Mouse (Mus musculus): Measurements from ENCODE around the gene Rc3h1. TPM values are rescaled to one million over a fixed set of nuclear protein-coding genes. Genes with fewer than 3 reads are reported as not detected.
A peak's percentile ranks its signal among the peaks of the same experiment; 100 is the strongest.

Gene Rc3h1
- total and polyA plus RNA-seq, 2 experiments from 2014 or later, result 4.7 to 32.6 TPM

GRCm38 (mm10) chr1:160910812-160911211 is 4.6 kb downstream of the Rc3h1 start:
- no peak overlapping the region for H3K4me3 ChIP-seq (ENCODE audit: low read depth, low read length)
- ATAC-seq (ENCODE audit: insufficient read depth, low read depth) (no peak), DNase-seq (ENCODE audit: low spot score) (no peak)
- H3K9me3 ChIP-seq (replicated peaks; ENCODE audit: control insufficient read depth, low read length), result no peaks in the 10 kb centered on the region
- 70% methylated on average over 1 of the region's 1 CpGs for WGBS
- H3K9ac ChIP-seq (replicated peaks; ENCODE audit: low read depth, low read length), result no peak overlapping the region
- no peak overlapping the region for H3K4me2 ChIP-seq (ENCODE audit: low read depth, low read length)
- no peak overlapping the region for H3K27ac ChIP-seq (ENCODE audit: low read depth)
- H3K27me3 ChIP-seq (ENCODE audit: control insufficient read depth, insufficient read depth, low read length), result no peaks in the 10 kb centered on the region
- no peaks in the 10 kb centered on the region for H3K36me3 ChIP-seq (replicated peaks; ENCODE audit: control insufficient read depth, insufficient read depth, low read length)
- peaks cover 17% of the 10 kb centered on the region for H3K4me1 ChIP-seq (ENCODE audit: control insufficient read depth, insufficient read depth)
- TF ChIP-seq EP300 (IDR thresholded peaks at IDR 0.05; ENCODE audit: low read depth) (no peak), CTCF (IDR thresholded peaks at IDR 0.05; ENCODE audit: low read depth) (no peak)

DNA sequence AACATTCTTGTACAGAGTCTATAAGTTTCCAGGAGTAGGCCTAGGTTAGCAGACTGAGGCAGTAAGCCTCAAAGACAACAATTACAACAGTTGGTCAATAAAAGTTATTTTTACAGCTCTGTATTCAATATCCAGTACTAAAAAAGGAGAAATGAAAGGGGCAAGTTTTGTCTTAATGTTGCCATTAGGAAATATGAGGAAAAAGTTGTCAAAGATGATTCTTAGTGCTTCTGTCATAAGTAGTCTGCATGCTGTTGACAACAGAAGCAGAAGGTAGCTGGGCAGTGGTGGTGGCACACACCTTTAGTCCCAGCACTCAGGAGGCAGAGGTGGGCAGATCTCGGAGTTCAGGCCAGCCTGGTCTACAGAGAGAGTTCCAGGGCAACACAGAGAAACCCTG is 13.2 kb downstream of the Rc3h1 start:
- H3K36me3 ChIP-seq (replicated peaks; ENCODE audit: control insufficient read depth, insufficient read depth, low read length), result no peaks in the 10 kb centered on the region
- H3K4me1 ChIP-seq (ENCODE audit: control insufficient read depth, insufficient read depth), result peaks cover 17% of the 10 kb centered on the region
- H3K9me3 ChIP-seq (replicated peaks; ENCODE audit: control insufficient read depth, low read length), result no peaks in the 10 kb centered on the region
- ATAC-seq (ENCODE audit: insufficient read depth, low read depth), result no peak
- TF ChIP-seq EP300 (IDR thresholded peaks at IDR 0.05; ENCODE audit: low read depth), result no peak
- no peak for TF ChIP-seq CTCF (IDR thresholded peaks at IDR 0.05; ENCODE audit: low read depth)
- WGBS, result 100% methylated on average over 1 of the region's 1 CpGs
- no peak overlapping the region for H3K4me2 ChIP-seq (ENCODE audit: low read depth, low read length)
- no peak overlapping the region for H3K27ac ChIP-seq (ENCODE audit: low read depth)
- no peak overlapping the region for H3K4me3 ChIP-seq (ENCODE audit: low read depth, low read length)
- H3K27me3 ChIP-seq (ENCODE audit: control insufficient read depth, insufficient read depth, low read length), result no peaks in the 10 kb centered on the region
- DNase-seq (ENCODE audit: low spot score), result no peak
- H3K9ac ChIP-seq (replicated peaks; ENCODE audit: low read depth, low read length), result no peak overlapping the region

- Histone ChIP-seq H3K4me2 (ENCODE audit: low read depth, low read length) (no peak overlapping the region), H3K4me1 (ENCODE audit: control insufficient read depth, insufficient read depth) (peaks cover 12% of the 10 kb centered on the region), H3K9ac (replicated peaks; ENCODE audit: low read depth, low read length) (no peak overlapping the region), H3K9me3 (replicated peaks; ENCODE audit: control insufficient read depth, low read length) (no peaks in the 10 kb centered on the region), H3K27me3 (ENCODE audit: control insufficient read depth, insufficient read depth, low read length) (no peaks in the 10 kb centered on the region), H3K27ac (ENCODE audit: low read depth) (no peak overlapping the region), H3K36me3 (replicated peaks; ENCODE audit: control insufficient read depth, insufficient read depth, low read length) (no peaks in the 10 kb centered on the region), H3K4me3 (ENCODE audit: low read depth, low read length) (no peak overlapping the region)
- DNase-seq (ENCODE audit: low spot score) (no peak), ATAC-seq (ENCODE audit: insufficient read depth, low read depth) (no peak)
- 92% methylated on average over 1 of the region's 1 CpGs for WGBS
- TF ChIP-seq CTCF (IDR thresholded peaks at IDR 0.05; ENCODE audit: low read depth), result no peak
- no peak for TF ChIP-seq EP300 (IDR thresholded peaks at IDR 0.05; ENCODE audit: low read depth)
These were observed 15.7 kb downstream of the Rc3h1 start for GRCm38 (mm10) chr1:160921938-160922337.

DNA sequence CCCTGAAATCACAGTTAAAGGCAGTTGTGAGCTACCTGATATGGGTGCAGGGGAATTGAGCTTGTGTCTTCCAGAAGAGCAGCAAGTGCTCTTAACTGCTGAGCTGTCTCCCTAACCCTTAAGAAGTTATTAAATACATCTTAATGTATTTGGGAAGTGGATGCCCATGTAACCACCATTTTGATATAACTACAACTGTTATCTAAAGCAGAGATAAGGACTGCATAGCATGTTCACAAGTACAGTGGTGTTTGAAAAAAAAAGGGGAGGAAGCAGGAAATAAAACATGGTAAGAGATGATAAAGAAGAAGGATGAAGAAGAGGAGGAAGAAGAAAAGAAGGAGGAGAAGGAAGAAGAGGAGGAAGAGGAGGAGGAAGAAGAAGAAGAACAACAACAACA is 25.1 kb downstream of the Rc3h1 start:
- ATAC-seq (ENCODE audit: insufficient read depth, low read depth), result no peak
- Histone ChIP-seq H3K9ac (replicated peaks; ENCODE audit: low read depth, low read length) (no peak overlapping the region), H3K4me3 (ENCODE audit: low read depth, low read length) (no peak overlapping the region), H3K36me3 (replicated peaks; ENCODE audit: control insufficient read depth, insufficient read depth, low read length) (peaks cover 23% of the 10 kb centered on the region), H3K27ac (ENCODE audit: low read depth) (no peak overlapping the region), H3K4me1 (ENCODE audit: control insufficient read depth, insufficient read depth) (no peaks in the 10 kb centered on the region), H3K9me3 (replicated peaks; ENCODE audit: control insufficient read depth, low read length) (no peaks in the 10 kb centered on the region), H3K27me3 (ENCODE audit: control insufficient read depth, insufficient read depth, low read length) (no peaks in the 10 kb centered on the region), H3K4me2 (ENCODE audit: low read depth, low read length) (no peak overlapping the region)
- TF ChIP-seq CTCF (IDR thresholded peaks at IDR 0.05; ENCODE audit: low read depth), result no peak
- no peak for TF ChIP-seq EP300 (IDR thresholded peaks at IDR 0.05; ENCODE audit: low read depth)
- DNase-seq (ENCODE audit: low spot score), result no peak

DNA sequence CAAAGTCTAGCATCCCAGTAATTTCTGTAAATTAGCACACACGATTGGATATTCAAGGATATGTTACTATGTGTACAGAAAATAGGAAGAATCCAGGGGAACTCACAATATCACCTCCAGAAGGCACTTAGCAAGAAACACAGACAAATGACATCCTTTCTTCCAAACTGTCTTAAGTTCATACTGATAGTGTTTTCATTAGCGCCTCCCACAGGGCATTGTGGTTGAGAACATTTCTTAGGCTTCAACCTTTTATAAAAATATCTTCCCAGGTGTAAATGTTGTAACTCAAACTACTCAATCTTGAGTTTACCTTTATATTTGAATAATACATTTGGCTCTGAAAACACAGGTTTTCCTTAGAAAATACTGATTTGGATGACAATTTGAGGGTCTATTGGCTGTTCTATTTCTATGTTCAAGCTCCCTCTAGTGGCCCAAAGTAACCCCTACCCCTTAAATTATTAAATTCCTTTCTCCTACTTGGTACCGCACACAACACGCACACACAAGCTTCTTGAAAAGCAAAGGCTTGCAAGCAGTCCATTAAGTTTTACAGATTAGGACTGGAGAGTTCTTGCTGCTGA is 27.8 kb downstream of the Rc3h1 start:
- no peak overlapping the region for H3K4me2 ChIP-seq (ENCODE audit: low read depth, low read length)
- TF ChIP-seq CTCF (IDR thresholded peaks at IDR 0.05; ENCODE audit: low read depth) (peak; percentile 54), EP300 (IDR thresholded peaks at IDR 0.05; ENCODE audit: low read depth) (no peak)
- H3K4me3 ChIP-seq (ENCODE audit: low read depth, low read length), result no peak overlapping the region
- ATAC-seq (ENCODE audit: insufficient read depth, low read depth) (no peak), DNase-seq (ENCODE audit: low spot score) (peak; percentile 40)
- no peaks in the 10 kb centered on the region for H3K9me3 ChIP-seq (replicated peaks; ENCODE audit: control insufficient read depth, low read length)
- H3K4me1 ChIP-seq (ENCODE audit: control insufficient read depth, insufficient read depth), result no peaks in the 10 kb centered on the region
- H3K36me3 ChIP-seq (replicated peaks; ENCODE audit: control insufficient read depth, insufficient read depth, low read length), result peaks cover 36% of the 10 kb centered on the region
- 63% methylated on average over 4 of the region's 4 CpGs for WGBS
- no peak overlapping the region for H3K27ac ChIP-seq (ENCODE audit: low read depth)
- no peak overlapping the region for H3K9ac ChIP-seq (replicated peaks; ENCODE audit: low read depth, low read length)
- H3K27me3 ChIP-seq (ENCODE audit: control insufficient read depth, insufficient read depth, low read length), result no peaks in the 10 kb centered on the region

DNA sequence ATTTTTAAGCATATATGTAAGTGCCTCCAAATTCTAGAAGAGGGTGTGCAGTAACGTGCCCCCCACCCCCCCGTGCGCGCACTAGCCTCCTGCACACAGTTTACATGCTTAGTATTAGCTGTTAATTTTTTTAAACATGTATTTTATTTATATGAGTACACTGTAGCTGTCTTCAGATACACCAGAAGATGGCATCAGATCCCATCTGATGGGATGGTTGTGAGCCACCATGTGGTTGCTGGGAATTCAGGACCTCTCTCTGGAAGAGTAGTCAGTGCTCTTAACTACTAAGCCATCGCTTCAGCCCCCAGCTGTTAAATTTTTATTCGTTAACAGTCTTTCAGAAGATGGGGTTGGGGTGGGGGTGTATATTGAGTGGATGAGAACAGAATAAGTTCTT is 29.3 kb downstream of the Rc3h1 start:
- ATAC-seq (ENCODE audit: insufficient read depth, low read depth), result no peak

More for the DNA sequence above, 29.3 kb downstream of the Rc3h1 start:
- Histone ChIP-seq H3K27ac (ENCODE audit: low read depth) (no peak overlapping the region), H3K36me3 (replicated peaks; ENCODE audit: control insufficient read depth, insufficient read depth, low read length) (peaks cover 45% of the 10 kb centered on the region), H3K27me3 (ENCODE audit: control insufficient read depth, insufficient read depth, low read length) (no peaks in the 10 kb centered on the region), H3K4me3 (ENCODE audit: low read depth, low read length) (no peak overlapping the region), H3K9me3 (replicated peaks; ENCODE audit: control insufficient read depth, low read length) (no peaks in the 10 kb centered on the region), H3K4me2 (ENCODE audit: low read depth, low read length) (no peak overlapping the region), H3K9ac (replicated peaks; ENCODE audit: low read depth, low read length) (no peak overlapping the region), H3K4me1 (ENCODE audit: control insufficient read depth, insufficient read depth) (no peaks in the 10 kb centered on the region)
- TF ChIP-seq EP300 (IDR thresholded peaks at IDR 0.05; ENCODE audit: low read depth) (no peak), CTCF (IDR thresholded peaks at IDR 0.05; ENCODE audit: low read depth) (no peak)
- 92% methylated on average over 6 of the region's 6 CpGs for WGBS
- no peak for DNase-seq (ENCODE audit: low spot score)
